Mouse (Mus musculus) ES-E14 (cell line): ENCODE results near the gene Prss33.

ENCODE experiments used
- CHD2 ChIP-seq: IDR thresholded peaks from 2 replicates; pipeline ENCODE4 v1.6.1; 2014; ENCODE audit warnings: mild to moderate bottlenecking, low read depth, low read length, inconsistent platforms
- HCFC1 ChIP-seq: IDR thresholded peaks from 2 replicates; pipeline ENCODE4 v1.6.1; 2012; ENCODE audit warnings: low read length, inconsistent platforms, borderline replicate concordance; ENCODE audit not compliant: insufficient read depth
- MAFK ChIP-seq: IDR thresholded peaks from 2 replicates; pipeline ENCODE4 v1.6.1; 2014; ENCODE audit warnings: mild to moderate bottlenecking, low read depth, low read length, inconsistent platforms; ENCODE audit not compliant: insufficient read depth
- ZC3H11A ChIP-seq: IDR thresholded peaks from 2 replicates; pipeline ENCODE4 v1.6.1; 2012; ENCODE audit warnings: low read depth, mild to moderate bottlenecking, inconsistent platforms, low read length, borderline replicate concordance
- ZNF384 ChIP-seq: IDR thresholded peaks from 2 replicates; pipeline ENCODE4 v1.6.1; 2012; ENCODE audit warnings: low read depth, low read length, inconsistent platforms

DNA sequence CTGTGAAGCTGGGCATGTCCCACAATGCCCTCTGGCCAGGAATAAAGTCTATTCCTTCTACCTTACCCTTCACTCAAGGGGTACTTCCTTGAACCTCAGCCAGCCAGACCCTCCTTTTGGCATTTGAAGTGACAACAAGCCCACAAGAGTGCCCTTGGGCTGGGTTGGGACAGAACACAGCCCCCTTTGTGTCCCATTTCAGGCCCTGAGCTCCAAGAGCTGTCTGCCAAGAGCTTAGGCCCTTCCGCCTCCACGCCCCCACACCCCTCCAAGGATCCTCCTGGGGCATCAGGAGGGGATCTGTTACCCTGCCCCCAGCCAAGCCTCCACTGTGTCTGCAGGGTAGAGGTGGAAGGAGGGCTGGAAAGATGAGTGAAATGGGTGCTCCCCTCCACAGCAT is 41.3 kb upstream of the Prss33 start:
- TF ChIP-seq HCFC1 (no peak), MAFK (no peak), ZC3H11A (no peak), ZNF384 (no peak), CHD2 (no peak)
